Mouse (Mus musculus) testis, adult 2 months (tissue): ENCODE data around the gene Nr1d1.

Experiments
- CTCF ChIP-seq: fragments of 200-500 bp; IDR thresholded peaks from 2 replicates; pipeline ENCODE4 v1.5.1; 2012; ENCODE audit warnings: low read depth, mild to moderate bottlenecking, inconsistent platforms, low read length, moderate library complexity; ENCODE audit not compliant: control insufficient read depth, insufficient read depth, insufficient replicate concordance
- POLR2A ChIP-seq: fragments of 200-500 bp; IDR thresholded peaks from 2 replicates; pipeline ENCODE4 v1.6.1; 2012; ENCODE audit warnings: low read depth, mild to moderate bottlenecking, inconsistent platforms, low read length, moderate library complexity; ENCODE audit not compliant: control insufficient read depth

DNA sequence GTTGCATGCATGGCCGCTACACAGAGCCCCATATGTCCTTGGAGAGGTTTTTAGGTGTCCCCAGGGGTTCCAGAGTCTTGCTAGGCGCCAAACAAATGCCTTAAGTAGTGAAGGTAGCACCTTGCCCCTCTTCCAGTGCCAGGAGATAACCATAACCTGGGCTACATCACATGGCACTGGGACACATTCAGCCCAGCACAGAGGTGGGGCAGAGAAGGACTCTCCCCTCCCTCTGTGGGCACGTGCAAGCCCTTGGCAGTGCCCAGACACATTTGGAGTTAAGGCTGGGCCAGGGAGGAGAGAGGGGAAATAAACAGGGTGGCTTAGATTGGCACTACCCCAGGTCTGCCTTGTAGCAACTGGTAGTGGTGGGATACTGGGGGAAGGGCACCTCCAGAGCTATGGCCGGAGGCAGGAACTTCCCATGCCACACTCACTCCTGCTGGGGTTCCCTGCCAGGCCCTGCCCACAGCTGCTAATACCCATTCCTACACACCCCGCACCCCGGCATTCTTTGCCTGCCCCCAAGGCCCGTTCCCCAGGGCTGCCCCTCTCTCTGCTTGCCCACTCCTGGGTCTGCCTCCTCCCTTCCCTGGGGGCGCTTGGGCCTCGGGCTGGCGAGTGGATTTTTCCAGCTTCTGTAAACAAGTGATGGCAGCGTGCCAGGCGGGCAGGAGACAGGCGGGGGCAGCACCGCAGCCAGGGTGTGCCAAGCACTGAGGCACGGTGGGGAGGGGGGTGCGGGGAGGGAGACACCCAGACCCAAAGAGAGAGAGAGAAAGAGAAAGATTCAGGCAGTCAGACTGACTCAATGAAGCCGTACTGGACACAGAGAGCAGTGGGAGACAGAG is 24.6 kb downstream of the Nr1d1 start:
- peak; percentile 26; the same call in 1 of the 2 replicates for TF ChIP-seq POLR2A
- TF ChIP-seq CTCF: no peak
